Mouse (Mus musculus) left cerebral cortex, adult 9 months (tissue): ENCODE measurements around the gene A1cf.

Source experiments
- DNase-seq, 2 experiments: peaks; one replicate each; pipeline ENCODE4 v3.0.0; 2022; ENCODE audit warnings: low spot score in 2 of 2

The A1cf gene

GRCm38 (mm10) chr19:31868521-31868920, at the start of gene A1cf:
Gene A1cf (plus strand): TSS chr19:31868764.
- no peak for DNase-seq

DNA sequence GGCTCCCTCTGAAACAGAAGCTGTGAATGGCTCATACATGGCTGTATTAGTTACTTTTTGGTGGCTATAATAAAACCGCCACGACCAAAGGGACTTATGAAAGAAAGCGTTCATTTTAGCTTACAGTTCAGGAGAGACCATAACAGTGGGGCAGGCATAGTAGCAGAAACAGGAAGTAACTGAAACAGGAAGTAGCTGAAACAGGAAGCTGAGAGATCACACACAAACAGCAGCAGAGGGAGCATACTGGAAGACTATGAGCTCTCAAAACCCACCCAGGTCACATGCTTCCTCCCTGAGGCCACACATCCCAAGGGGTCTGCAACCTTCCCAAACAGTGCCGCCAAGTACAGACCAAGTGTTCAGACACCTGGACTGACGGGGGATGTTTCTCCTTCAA, 34.3 kb upstream of the A1cf start:
- no peak for DNase-seq

GRCm38 (mm10) chr19:31861909-31862308, 6.7 kb upstream of the A1cf start:
- peak; percentile 23 to 35 for DNase-seq

DNA sequence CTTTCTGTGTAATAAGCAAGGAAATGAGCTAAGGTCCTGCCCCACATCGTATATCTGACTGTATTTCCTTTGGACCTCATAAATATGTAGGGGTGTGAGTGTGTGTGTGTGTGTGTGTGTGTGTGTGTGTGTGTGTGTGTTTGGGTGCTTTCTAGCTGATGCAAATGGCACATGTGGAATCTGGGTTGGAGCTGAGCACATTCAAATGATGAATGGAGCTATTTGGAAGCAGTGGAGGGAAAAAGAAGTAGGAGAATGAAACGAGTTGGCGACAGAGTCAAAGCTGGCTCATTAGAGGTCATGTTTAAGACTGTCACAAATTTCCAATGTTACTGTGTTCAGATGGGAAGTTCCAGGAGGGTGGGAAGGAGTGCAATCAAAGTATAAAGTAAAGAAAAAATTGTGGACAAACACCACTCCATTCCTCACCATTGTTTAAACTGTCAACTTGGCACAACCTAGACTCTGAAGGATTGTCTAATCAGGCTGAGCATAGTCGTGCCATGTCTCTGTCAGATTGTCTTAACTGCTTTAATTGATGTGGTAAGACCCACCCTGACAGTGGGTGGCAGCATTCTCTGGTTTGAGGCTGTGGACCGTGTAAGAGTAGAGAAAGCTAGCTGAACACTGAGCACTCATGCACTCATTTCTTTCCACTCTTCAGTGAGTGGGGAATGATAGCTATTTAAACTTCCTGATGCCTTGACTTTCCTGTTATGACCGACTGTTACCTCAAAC, 5.9 kb upstream of the A1cf start:
- DNase-seq, result no peak

DNA sequence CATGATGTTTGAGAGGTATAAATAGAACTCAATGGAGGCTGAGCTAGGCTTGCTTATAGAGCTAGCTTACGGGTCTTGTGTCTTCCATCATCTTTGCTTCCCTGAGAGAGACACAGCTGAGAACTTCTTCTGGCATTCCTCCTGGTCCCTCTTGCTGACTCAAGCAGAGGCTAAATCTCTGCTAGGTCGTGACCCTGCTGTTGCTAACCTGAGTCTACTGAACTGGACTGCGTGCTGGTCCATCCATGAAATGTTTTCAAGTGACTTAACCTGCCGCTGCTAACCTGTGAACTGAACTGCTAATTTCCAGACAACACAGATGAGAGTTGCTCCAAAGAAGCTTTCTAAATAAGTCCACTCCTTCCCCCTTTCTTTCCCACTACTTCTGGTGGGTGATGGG, 3.1 kb upstream of the A1cf start:
- DNase-seq, result no peak

DNA sequence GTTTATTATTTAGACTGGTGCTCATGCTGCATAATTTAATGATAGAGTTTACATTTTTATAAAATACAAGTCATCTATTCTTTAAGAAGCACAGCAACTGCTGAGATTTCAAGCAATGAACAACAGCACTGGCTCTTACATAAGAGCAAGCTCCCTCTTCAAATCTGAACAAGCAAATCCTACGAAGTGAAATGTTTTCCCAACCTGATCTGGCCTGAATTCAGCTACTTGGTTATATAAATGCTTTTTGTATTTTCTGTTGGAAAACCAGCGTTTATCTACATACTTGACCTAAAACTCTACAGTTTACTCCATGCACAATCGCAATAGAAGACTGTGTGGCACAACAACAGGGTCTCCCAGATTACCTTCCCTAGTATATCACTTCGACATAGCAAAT, 488 bp upstream of the A1cf start:
- DNase-seq, result no peak

GRCm38 (mm10) chr19:31868971-31869370, 407 bp downstream of the A1cf start:
- no peak for DNase-seq

GRCm38 (mm10) chr19:31871377-31871776, 2.8 kb downstream of the A1cf start:
- no peak for DNase-seq

DNA sequence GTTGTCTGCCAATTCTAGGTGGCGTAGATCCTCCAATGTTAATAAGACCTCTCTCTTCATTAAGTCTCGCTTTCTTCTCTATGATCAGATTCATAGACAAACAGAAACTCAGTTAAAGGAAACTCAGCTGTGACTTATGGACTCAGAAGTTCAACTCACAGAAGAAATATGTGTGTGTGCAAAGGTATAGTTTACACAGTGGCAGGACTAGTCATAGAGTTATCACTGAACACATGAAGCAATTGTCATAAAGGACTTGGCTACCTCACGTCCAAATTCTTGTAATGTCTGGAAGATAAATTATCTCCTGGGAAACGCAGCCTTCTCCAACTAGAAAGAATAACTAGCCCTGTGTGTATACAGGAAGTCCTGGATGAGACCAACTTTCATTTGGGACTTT, 9.4 kb downstream of the A1cf start:
- no peak for DNase-seq

DNA sequence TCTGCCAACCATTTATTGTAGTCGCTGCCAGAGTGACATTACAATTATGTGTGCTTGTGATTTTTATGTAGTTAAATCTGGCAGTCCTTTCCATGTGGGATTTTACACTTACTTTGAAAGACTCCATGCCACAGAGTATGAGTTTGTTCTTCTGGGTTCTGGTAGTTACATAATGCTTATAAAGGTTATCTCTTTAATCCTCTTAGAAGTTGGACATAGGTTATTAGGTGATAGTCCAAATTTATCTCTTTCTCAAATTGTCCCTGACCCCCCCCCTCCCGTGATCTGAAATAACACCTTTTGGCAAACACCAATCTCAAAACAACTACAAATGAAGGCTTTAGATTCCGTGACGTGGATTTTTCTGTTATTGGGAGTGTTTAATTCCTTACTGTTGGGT, 16.0 kb downstream of the A1cf start:
- DNase-seq, result no peak

GRCm38 (mm10) chr19:31887275-31887674, 18.7 kb downstream of the A1cf start:
- DNase-seq, result no peak

- no peak for DNase-seq
Observed at GRCm38 (mm10) chr19:31889988-31890387, 21.4 kb downstream of the A1cf start.

- no peak for DNase-seq
Observed at GRCm38 (mm10) chr19:31891001-31891893, 22.7 kb downstream of the A1cf start.

DNA sequence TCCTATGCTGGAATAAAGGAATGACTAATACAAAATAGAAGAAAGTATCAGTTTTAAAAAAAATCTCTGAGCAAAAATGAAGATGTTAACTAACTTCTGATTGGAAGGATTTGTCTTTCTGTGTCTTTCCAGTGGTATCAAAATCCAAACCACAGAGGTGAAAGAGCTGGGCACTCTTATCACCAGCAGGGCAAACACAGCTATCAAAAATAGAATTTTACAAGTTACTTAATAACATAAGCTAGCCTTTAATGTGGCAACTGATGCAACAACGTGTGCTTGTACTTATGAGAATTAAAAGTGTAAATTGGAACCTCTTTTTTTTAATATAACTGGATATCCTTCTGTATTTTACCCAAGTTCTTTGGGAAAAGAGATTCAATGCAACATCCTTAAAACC, 27.4 kb downstream of the A1cf start:
- DNase-seq, result no peak

- DNase-seq, result no peak
Observed at GRCm38 (mm10) chr19:31896711-31897110, 28.1 kb downstream of the A1cf start.

- DNase-seq, result no peak
Observed at GRCm38 (mm10) chr19:31905671-31906070, 37.1 kb downstream of the A1cf start.

DNA sequence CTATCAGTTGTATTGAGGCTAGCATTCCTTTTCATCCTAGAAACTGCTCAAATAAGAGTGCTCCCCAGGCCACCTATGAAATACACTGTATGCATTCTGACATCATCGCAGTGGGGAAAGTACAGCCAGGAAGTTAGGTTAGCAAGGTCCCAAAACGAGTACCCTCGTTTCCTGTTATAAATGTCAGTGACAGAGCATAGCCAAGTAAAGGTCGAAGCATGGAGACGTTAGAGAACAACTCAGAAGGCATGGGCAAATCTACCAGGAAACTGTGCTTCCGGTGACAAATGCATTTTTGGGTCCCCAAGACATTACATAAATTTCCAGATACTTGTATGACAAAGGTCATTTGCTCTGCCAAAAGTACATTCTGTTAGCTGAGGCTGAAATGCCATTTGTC, 41.9 kb downstream of the A1cf start:
- DNase-seq, result no peak

GRCm38 (mm10) chr19:31913946-31914345, 45.4 kb downstream of the A1cf start:
- no peak for DNase-seq

- DNase-seq, result no peak
Observed at GRCm38 (mm10) chr19:31920357-31920756, 51.8 kb downstream of the A1cf start.

GRCm38 (mm10) chr19:31921852-31922251, 53.3 kb downstream of the A1cf start:
- peak in 1 of 2 experiments; percentile 15 for DNase-seq

- DNase-seq, result no peak
Observed at GRCm38 (mm10) chr19:31923615-31924352, 55.2 kb downstream of the A1cf start.

- no peak for DNase-seq
Observed at GRCm38 (mm10) chr19:31950793-31951489, 82.4 kb downstream of the A1cf start.
